Comparison of ENCODE assay signal across 9 mouse cellular contexts in genomic region chr7:28577826-28578542, GRCm38 (mm10). TPM values are rescaled to one million over a fixed set of nuclear protein-coding genes. Genes with fewer than 3 reads are reported as not detected.
A peak's percentile ranks its signal among the peaks of the same experiment; 100 is the strongest.
DNase-seq lines count a peak whose midpoint lies in the region; ATAC-seq lines count a peak whose summit lies in the region.
"Had no signal": no experiment of that assay in that cellular context is flagged by ENCODE, and none has a peak within 500 bp of the region (broad histone marks: within the 10 kb centered on the region; RNA-seq: fewer than 3 reads in every experiment).

No protein-coding gene starts in this region.

- 72% methylated on average over 9 of the region's 9 CpGs for WGBS in liver, embryonic 16.5 days (ENCODE audit: insufficient replicate concordance)

- peak overlapping the region; percentile 3; the same call in 1 of the 2 replicates for H3K9ac ChIP-seq in liver, embryonic 16.5 days (ENCODE audit: low read depth, low read length)

- H3K9me3 ChIP-seq in liver, embryonic 16.5 days (replicated peaks; ENCODE audit: control insufficient read depth, low read length) = no peaks in the 10 kb centered on the region

- DNase-seq in cerebellum, postnatal 25 days = peak; percentile 38 to 55
- DNase-seq in cerebellum, adult 11-12 months = no peak
- DNase-seq in 3134 (ENCODE audit: extremely low read depth, insufficient read length, low spot score) = peak; percentile 41
- DNase-seq in gonadal fat pad, adult 2 months (ENCODE audit: low read depth) = peak; percentile 80
- DNase-seq in frontal cortex, postnatal 36 days (ENCODE audit: low spot score in 2 of 2) = no peak
- DNase-seq in neural tube, embryonic 10.5 days (ENCODE audit: extremely low spot score, low spot score) = no peak
- DNase-seq in natural killer cell, adult 2 months (ENCODE audit: low spot score in 2 of 2) = no peak

- no peak for ATAC-seq in liver, embryonic 16.5 days (ENCODE audit: low read depth)

- H3K36me3 ChIP-seq in liver, embryonic 16.5 days (ENCODE audit: control insufficient read depth, insufficient read depth) = no peaks in the 10 kb centered on the region

- H3K4me3 ChIP-seq in liver, embryonic 16.5 days (ENCODE audit: low read depth, low read length) = no peak overlapping the region

- H3K27me3 ChIP-seq in liver, embryonic 16.5 days (ENCODE audit: control insufficient read depth, insufficient read depth, low read depth, low read length) = no peaks in the 10 kb centered on the region

- H3K27ac ChIP-seq in liver, embryonic 16.5 days (ENCODE audit: low read length) = 0 out of 2 replicates have a peak overlapping the region, but pooled peaks have one; percentile 7

- H3K4me2 ChIP-seq in liver, embryonic 16.5 days (ENCODE audit: low read depth, low read length) = no peak overlapping the region

- peaks cover 100% of the 10 kb centered on the region for H3K4me1 ChIP-seq in liver, embryonic 16.5 days (ENCODE audit: control insufficient read depth, low read depth, low read length)

RNA-seq across cellular contexts. Expression of gene Samd4b, which starts 20.0 kb away (rescaled TPM):
- 72.6 and 88.2 TPM in 2 replicates for polyA plus RNA-seq in gonadal fat pad, adult 2 months (2012; rRNA removed)
- polyA plus RNA-seq in liver, embryonic 16.5 days (2015; fragmentation: Nextera tagmentation; extraction: Ambion mirVana) = 2.5 and 3.5 TPM in 2 replicates

RNA-seq across cellular contexts. Expression of gene Pak4, which starts 20.0 kb away (rescaled TPM):
- 33.8 and 43.6 TPM in 2 replicates for polyA plus RNA-seq in gonadal fat pad, adult 2 months (2012; rRNA removed)
- 16.4 and 17.5 TPM in 2 replicates for polyA plus RNA-seq in liver, embryonic 16.5 days (2015; fragmentation: Nextera tagmentation; extraction: Ambion mirVana)

RNA-seq across cellular contexts. Expression of gene Nccrp1, which starts 30.9 kb away (rescaled TPM):
- polyA plus RNA-seq in gonadal fat pad, adult 2 months (2012; rRNA removed) = 0.23 and 0.65 TPM in 2 replicates
- not detected in 2 replicates for polyA plus RNA-seq in liver, embryonic 16.5 days (2015; fragmentation: Nextera tagmentation; extraction: Ambion mirVana)

RNA-seq across cellular contexts. Expression of gene Sycn, which starts 37.3 kb away (rescaled TPM):
- polyA plus RNA-seq in gonadal fat pad, adult 2 months (2012; rRNA removed) = 0.86 and 6.9 TPM in 2 replicates
- polyA plus RNA-seq in liver, embryonic 16.5 days (2015; fragmentation: Nextera tagmentation; extraction: Ambion mirVana) = 0.53 and 2.5 TPM in 2 replicates
- polyA plus RNA-seq: neural tube, embryonic 11.5 days had no signal

RNA-seq across cellular contexts. Expression of gene Acp7, which starts 53.1 kb away (rescaled TPM):
- 0.37 TPM in 1 of 2 replicates, not detected in the other for polyA plus RNA-seq in gonadal fat pad, adult 2 months (2012; rRNA removed)
- polyA plus RNA-seq in liver, embryonic 16.5 days (2015; fragmentation: Nextera tagmentation; extraction: Ambion mirVana) = not detected in 2 replicates
- polyA plus RNA-seq: neural tube, embryonic 11.5 days had no signal

Comparison
In these comparisons a context has a peak if more than half of its experiments do, and no peak if none do; other contexts are left out.
1. DNase-seq: peak in cerebellum, postnatal 25 days (2 of 2), 3134 (single experiment) and gonadal fat pad, adult 2 months (single experiment); none in cerebellum, adult 11-12 months (single experiment), frontal cortex, postnatal 36 days (0 of 2), neural tube, embryonic 10.5 days (single experiment) and natural killer cell, adult 2 months (0 of 2).
2. RNA of gene Samd4b, which starts 20.0 kb away (polyA plus RNA-seq): 72.6 to 88.2 TPM in gonadal fat pad, adult 2 months; 2.5 to 3.5 TPM in liver, embryonic 16.5 days; every median in the first group is over 10 times any median in the second.